8 mouse cellular contexts compared by ENCODE assay signal in the genomic region with DNA sequence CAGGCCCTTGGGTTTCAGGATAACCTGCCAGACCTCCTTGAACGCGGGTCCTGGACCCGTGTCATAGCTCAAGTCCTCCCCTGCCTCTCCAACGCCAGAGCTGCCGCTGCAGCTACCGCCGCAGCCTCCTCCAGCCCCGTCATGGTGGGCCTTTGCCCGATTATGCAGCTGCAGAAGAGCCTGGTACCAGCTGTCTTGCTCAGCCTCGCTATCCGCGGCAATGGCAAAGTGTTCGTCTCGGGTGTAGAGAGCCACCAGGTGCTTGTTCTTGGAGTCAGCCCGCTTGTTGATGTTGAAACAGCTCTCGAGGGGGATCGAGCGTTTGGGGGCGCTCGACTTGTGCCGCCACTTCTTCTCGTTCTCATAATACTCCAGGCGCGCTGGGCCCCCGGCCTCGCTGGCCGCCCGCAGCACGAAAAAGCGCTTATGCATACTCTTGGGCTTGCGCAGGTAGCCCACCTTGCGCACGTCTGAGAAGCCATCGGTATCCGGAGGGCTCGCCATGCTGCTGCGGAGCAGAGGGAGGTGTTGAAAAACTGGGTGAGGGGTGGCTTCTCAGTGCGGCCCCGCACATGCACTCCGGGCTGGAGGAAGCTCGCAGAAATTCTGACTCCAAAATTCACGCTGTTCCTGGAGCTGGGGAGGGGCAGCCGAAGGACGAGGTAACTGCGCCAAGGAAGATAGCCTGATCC. TPM values are rescaled to one million over a fixed set of nuclear protein-coding genes. Genes with fewer than 3 reads are reported as not detected.
DNase-seq lines count a peak whose midpoint lies in the region; ATAC-seq lines count a peak whose summit lies in the region.

No protein-coding gene starts in this region.

- WGBS in forebrain, embryonic 10.5 days = under 1% methylated on average over 45 of the region's 45 CpGs
- WGBS in heart, embryonic 15.5 days = under 1% methylated on average over 45 of the region's 45 CpGs
- 1% methylated on average over 45 of the region's 45 CpGs for WGBS in liver, embryonic 16.5 days (ENCODE audit: insufficient replicate concordance)

- ATAC-seq in heart, embryonic 15.5 days (replicated peaks; ENCODE audit: insufficient number of reproducible peaks, insufficient read depth, low FRiP score, low read depth) = no peak
- ATAC-seq in liver, embryonic 16.5 days (ENCODE audit: low read depth) = no peak

- peak overlapping the region; percentile 79 for H3K9ac ChIP-seq in heart, embryonic 15.5 days
- peak overlapping the region; percentile 50 for H3K9ac ChIP-seq in liver, embryonic 16.5 days (ENCODE audit: low read depth, low read length)

- H3K27ac ChIP-seq in forebrain, embryonic 10.5 days = peak overlapping the region; percentile 97
- H3K27ac ChIP-seq in heart, embryonic 15.5 days = peak overlapping the region; percentile 99
- peak overlapping the region; percentile 72 for H3K27ac ChIP-seq in liver, embryonic 16.5 days (ENCODE audit: low read length)

- peaks cover 82% of the 10 kb centered on the region for H3K4me1 ChIP-seq in forebrain, embryonic 10.5 days
- peaks cover 44% of the 10 kb centered on the region for H3K4me1 ChIP-seq in heart, embryonic 15.5 days (replicated peaks)
- no peaks in the 10 kb centered on the region; the same call in 1 of the 2 replicates for H3K4me1 ChIP-seq in liver, embryonic 16.5 days (ENCODE audit: control insufficient read depth, low read depth, low read length)

- H3K36me3 ChIP-seq in forebrain, embryonic 10.5 days (replicated peaks) = peaks cover 34% of the 10 kb centered on the region
- peaks cover 5% of the 10 kb centered on the region; the same call in 1 of the 2 replicates for H3K36me3 ChIP-seq in heart, embryonic 15.5 days
- H3K36me3 ChIP-seq in liver, embryonic 16.5 days (ENCODE audit: control insufficient read depth, insufficient read depth) = no peaks in the 10 kb centered on the region

- peak overlapping the region; percentile 80 for H3K4me3 ChIP-seq in forebrain, embryonic 10.5 days
- peak overlapping the region; percentile 81 for H3K4me3 ChIP-seq in heart, embryonic 15.5 days
- H3K4me3 ChIP-seq in liver, embryonic 16.5 days (ENCODE audit: low read depth, low read length) = peak overlapping the region; percentile 60

- peak overlapping the region; percentile 85 for H3K4me2 ChIP-seq in heart, embryonic 15.5 days
- H3K4me2 ChIP-seq in liver, embryonic 16.5 days (ENCODE audit: low read depth, low read length) = peak overlapping the region; percentile 53

- peaks cover 28% of the 10 kb centered on the region for H3K27me3 ChIP-seq in forebrain, embryonic 10.5 days (ENCODE audit: poor library complexity, severe bottlenecking)
- peaks cover 8% of the 10 kb centered on the region for H3K27me3 ChIP-seq in heart, embryonic 15.5 days
- peaks cover 52% of the 10 kb centered on the region for H3K27me3 ChIP-seq in liver, embryonic 16.5 days (ENCODE audit: control insufficient read depth, insufficient read depth, low read depth, low read length)

- peaks cover 23% of the 10 kb centered on the region for H3K9me3 ChIP-seq in forebrain, embryonic 10.5 days
- no peaks in the 10 kb centered on the region for H3K9me3 ChIP-seq in heart, embryonic 15.5 days (replicated peaks)
- H3K9me3 ChIP-seq in liver, embryonic 16.5 days (replicated peaks; ENCODE audit: control insufficient read depth, low read length) = no peaks in the 10 kb centered on the region

- peak; percentile 48 for DNase-seq in urinary bladder, postnatal 14 days (ENCODE audit: low spot score)
- DNase-seq in urinary bladder, postnatal 36 days (ENCODE audit: low spot score in 2 of 2) = no peak
- peak; percentile 58 for DNase-seq in forebrain, embryonic 10.5 days (ENCODE audit: extremely low spot score, low spot score)
- DNase-seq in kidney, postnatal 25 days = peak; percentile 39 to 70
- peak; percentile 33 for DNase-seq in ovary, postnatal 10 days (ENCODE audit: low spot score)
- peak; percentile 21 for DNase-seq in urinary bladder, postnatal 25 days (ENCODE audit: low spot score)

RNA-seq across cellular contexts. Expression of a gene that starts 1.1 kb away (rescaled TPM):
- 11.3 and 11.8 TPM in 2 replicates for polyA plus RNA-seq in forebrain, embryonic 10.5 days (2016; fragmentation: Nextera tagmentation; extraction: Ambion mirVana)
- polyA plus RNA-seq in heart, embryonic 15.5 days (2015; fragmentation: Nextera tagmentation; extraction: Ambion mirVana) = 9.1 and 9.3 TPM in 2 replicates
- 1.5 and 1.7 TPM in 2 replicates for polyA plus RNA-seq in liver, embryonic 16.5 days (2015; fragmentation: Nextera tagmentation; extraction: Ambion mirVana)

RNA-seq across cellular contexts. Expression of a gene that starts 26.1 kb away (rescaled TPM):
- 10.2 and 10.6 TPM in 2 replicates for polyA plus RNA-seq in forebrain, embryonic 10.5 days (2016; fragmentation: Nextera tagmentation; extraction: Ambion mirVana)
- 7.6 and 9.7 TPM in 2 replicates for polyA plus RNA-seq in heart, embryonic 15.5 days (2015; fragmentation: Nextera tagmentation; extraction: Ambion mirVana)
- polyA plus RNA-seq in liver, embryonic 16.5 days (2015; fragmentation: Nextera tagmentation; extraction: Ambion mirVana) = 9.1 and 10.2 TPM in 2 replicates

RNA-seq across cellular contexts. Expression of a gene that starts 57.2 kb away (rescaled TPM):
- 31.1 and 31.3 TPM in 2 replicates for polyA plus RNA-seq in forebrain, embryonic 10.5 days (2016; fragmentation: Nextera tagmentation; extraction: Ambion mirVana)
- polyA plus RNA-seq in heart, embryonic 15.5 days (2015; fragmentation: Nextera tagmentation; extraction: Ambion mirVana) = 27.1 and 29.3 TPM in 2 replicates
- polyA plus RNA-seq in liver, embryonic 16.5 days (2015; fragmentation: Nextera tagmentation; extraction: Ambion mirVana) = 4.5 and 6.6 TPM in 2 replicates

Comparison
In these comparisons a context has a peak if more than half of its experiments do, and no peak if none do; other contexts are left out.
1. DNase-seq: peak in urinary bladder, postnatal 14 days (single experiment), forebrain, embryonic 10.5 days (single experiment), kidney, postnatal 25 days (2 of 2), ovary, postnatal 10 days (single experiment) and urinary bladder, postnatal 25 days (single experiment); none in urinary bladder, postnatal 36 days (0 of 2).
2. Peak in every context shown above with its lines, with median percentiles within 50 percentile points of each other: H3K27ac ChIP-seq and H3K4me3 ChIP-seq.